Mouse (Mus musculus) spleen, adult 2 months (tissue): ENCODE results near the gene Esr1.

ENCODE experiments used
- CTCF ChIP-seq: fragments of 200-500 bp; IDR thresholded peaks from 2 replicates; pipeline ENCODE4 v1.5.1; 2011; ENCODE audit warnings: mild to moderate bottlenecking, inconsistent platforms; ENCODE audit not compliant: insufficient read depth, insufficient read length, insufficient replicate concordance; ENCODE audit errors: extremely low read depth
- POLR2A ChIP-seq: fragments of 200-500 bp; IDR thresholded peaks from 2 replicates; pipeline ENCODE4 v1.6.1; 2011; ENCODE audit warnings: low read depth, low read length, inconsistent platforms

GRCm38 (mm10) chr10:4610234-4610633 lies 1.2 kb upstream of the Esr1 start:
- TF ChIP-seq CTCF (no peak), POLR2A (no peak)
